Mouse (Mus musculus): ENCODE measurements around the gene Cmtm1. TPM values are rescaled to one million over a fixed set of nuclear protein-coding genes. Genes with fewer than 3 reads are reported as not detected.
"Not testable (repeated sequence)": the region's sequence is repeated elsewhere in the genome, so short reads cannot be mapped to it uniquely, and the experiment has no call there.

The Cmtm1 gene
- polyA plus RNA-seq, 1 experiment from 2014 or later: not detected

DNA sequence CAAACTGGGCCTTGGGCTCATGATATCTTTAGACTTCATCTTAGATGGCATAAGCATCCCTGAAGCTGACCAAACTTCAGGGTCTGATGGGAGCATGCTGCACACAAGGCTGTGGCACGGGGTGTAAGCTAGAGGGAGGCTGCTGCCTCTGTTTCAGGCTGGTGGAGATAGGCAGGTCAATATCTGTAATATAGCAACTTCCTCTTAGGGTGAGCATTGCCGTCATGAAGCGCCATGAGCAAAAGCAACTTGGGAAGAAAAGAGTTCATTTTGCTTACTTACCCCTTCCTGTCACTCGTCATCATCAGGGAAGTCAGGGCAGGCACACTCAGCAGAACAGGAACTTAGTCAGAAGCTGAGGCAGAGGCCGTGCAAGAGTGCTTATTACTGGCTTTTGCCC is 23.8 kb upstream of the Cmtm1 start:
- 63% methylated on average over 5 of the region's 5 CpGs for WGBS
- no peaks in the 10 kb centered on the region for H3K27me3 ChIP-seq (replicated peaks; ENCODE audit: control insufficient read depth, insufficient read depth, low read length)
- no peak for TF ChIP-seq CTCF (IDR thresholded peaks at IDR 0.05; ENCODE audit: low read depth)
- no peak overlapping the region for H3K9ac ChIP-seq (ENCODE audit: low read depth, low read length)
- H3K36me3 ChIP-seq (ENCODE audit: control insufficient read depth, insufficient read depth): no peaks in the 10 kb centered on the region
- no peak overlapping the region for H3K4me2 ChIP-seq (replicated peaks; ENCODE audit: low read depth)
- no peak overlapping the region for H3K4me3 ChIP-seq (ENCODE audit: low read depth, low read length)
- H3K4me1 ChIP-seq (replicated peaks; ENCODE audit: control insufficient read depth, insufficient read depth, low read length): no peaks in the 10 kb centered on the region
- no peak overlapping the region for H3K27ac ChIP-seq (ENCODE audit: low read depth, low read length)
- no peak for ATAC-seq
- H3K9me3 ChIP-seq (ENCODE audit: control insufficient read depth): no peaks in the 10 kb centered on the region

DNA sequence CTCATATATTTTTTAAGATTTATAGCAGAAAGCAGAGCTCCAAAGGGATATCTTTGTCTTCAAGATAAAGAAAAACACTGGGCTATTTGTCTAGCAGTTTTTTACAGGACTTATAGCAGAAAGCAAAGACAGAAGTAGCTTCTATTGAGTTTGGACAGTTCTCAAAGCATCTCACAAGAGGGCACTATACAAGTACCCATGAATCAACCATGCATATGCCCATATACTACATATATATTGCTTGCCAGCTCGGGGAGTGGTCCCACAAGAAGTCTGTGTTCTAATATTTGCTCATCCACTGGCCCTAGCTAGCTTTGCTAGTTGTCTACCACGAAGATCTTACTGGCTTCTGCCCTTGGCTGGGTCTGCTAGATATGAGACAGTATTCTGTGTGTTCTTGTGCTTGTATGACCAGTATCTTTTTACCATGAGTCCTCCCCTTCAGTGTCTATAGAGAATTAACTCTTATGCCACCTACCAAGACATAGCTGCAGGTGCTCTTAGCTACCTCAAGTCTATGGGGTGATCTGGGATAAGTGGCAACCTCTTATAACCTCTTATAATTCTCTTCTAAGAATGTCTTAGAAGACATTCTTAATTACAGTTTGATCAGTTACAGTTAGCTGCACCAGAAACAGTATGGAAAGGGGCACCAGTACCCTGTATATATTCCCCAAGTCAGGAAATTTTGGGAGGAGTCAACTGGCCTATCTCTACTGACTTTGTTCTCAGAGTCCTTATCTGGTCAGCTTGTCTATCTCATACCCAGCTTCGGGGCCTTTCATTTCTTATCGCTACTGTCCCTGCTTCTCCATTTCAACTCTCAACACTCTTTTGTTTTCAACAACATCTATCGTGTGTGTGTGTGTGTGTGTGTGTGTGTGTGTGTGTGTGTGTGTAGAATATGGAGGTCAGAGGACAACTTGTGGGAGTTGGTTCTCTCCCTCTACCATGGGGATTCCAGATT is 23.0 kb upstream of the Cmtm1 start:
- Histone ChIP-seq H3K36me3 (ENCODE audit: control insufficient read depth, insufficient read depth) (no peaks in the 10 kb centered on the region), H3K4me1 (replicated peaks; ENCODE audit: control insufficient read depth, insufficient read depth, low read length) (no peaks in the 10 kb centered on the region), H3K4me3 (ENCODE audit: low read depth, low read length) (no peak overlapping the region), H3K27ac (ENCODE audit: low read depth, low read length) (no peak overlapping the region), H3K27me3 (replicated peaks; ENCODE audit: control insufficient read depth, insufficient read depth, low read length) (no peaks in the 10 kb centered on the region), H3K9ac (ENCODE audit: low read depth, low read length) (no peak overlapping the region), H3K9me3 (ENCODE audit: control insufficient read depth) (no peaks in the 10 kb centered on the region), H3K4me2 (replicated peaks; ENCODE audit: low read depth) (no peak overlapping the region)
- TF ChIP-seq CTCF (IDR thresholded peaks at IDR 0.05; ENCODE audit: low read depth): peak; percentile 35; the same call in 1 of the 2 replicates
- no peak for ATAC-seq
- 68% methylated on average over 5 of the region's 5 CpGs for WGBS

DNA sequence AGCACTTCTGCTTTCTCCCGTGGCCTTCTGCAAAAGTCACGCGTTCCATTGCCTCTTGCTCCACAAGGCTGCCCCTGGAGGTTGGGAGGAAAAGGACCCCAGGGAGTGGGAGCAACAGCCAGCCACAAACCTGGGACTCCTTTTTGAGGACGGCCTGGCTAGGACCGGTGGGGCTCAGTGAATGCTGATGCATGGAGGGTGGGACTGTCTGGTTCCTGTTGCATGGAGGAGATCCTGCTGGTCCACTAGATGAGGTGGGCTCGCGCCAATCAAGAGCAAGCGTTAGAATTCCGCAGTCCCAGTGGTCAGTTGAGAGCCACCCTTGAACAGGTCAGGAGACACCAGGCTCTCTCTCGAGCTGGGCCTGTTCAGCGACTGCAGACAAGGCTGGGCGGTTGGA is 12.0 kb upstream of the Cmtm1 start, which contains the start of gene Cmtm2b:
Cmtm2b (plus strand) TSS at position 301 of the 400 bp plus-strand sequence.
- not testable (repeated sequence) for H3K9me3 ChIP-seq (ENCODE audit: control insufficient read depth); H3K27me3 ChIP-seq (replicated peaks; ENCODE audit: control insufficient read depth, insufficient read depth, low read length); H3K4me3 ChIP-seq (ENCODE audit: low read depth, low read length); H3K36me3 ChIP-seq (ENCODE audit: control insufficient read depth, insufficient read depth); H3K27ac ChIP-seq (ENCODE audit: low read depth, low read length); ATAC-seq; H3K4me2 ChIP-seq (replicated peaks; ENCODE audit: low read depth); H3K9ac ChIP-seq (ENCODE audit: low read depth, low read length); H3K4me1 ChIP-seq (replicated peaks; ENCODE audit: control insufficient read depth, insufficient read depth, low read length)
- 85% methylated on average over 12 of the region's 12 CpGs for WGBS

DNA sequence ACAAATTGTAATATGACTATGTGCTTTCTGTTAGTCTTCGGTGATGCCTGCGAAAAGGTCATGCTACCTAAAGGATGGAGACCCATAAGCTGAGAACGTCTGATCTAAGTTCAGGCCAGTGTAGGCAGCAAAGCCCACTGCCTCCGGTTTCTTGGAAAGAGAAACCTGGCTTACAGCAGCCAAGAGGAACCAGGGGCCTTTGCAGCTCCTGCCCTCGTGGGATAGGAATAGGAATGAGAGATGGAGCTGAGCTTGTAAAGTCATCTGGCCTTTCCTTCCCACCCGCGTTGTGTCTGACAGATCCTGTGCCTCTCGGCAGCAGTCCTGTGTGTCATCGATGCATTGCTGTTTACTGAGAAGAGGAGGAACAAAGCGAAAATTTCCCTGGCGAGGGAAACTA is 11.3 kb upstream of the Cmtm1 start, which contains the start of gene Gm11020:
Gm11020 (plus strand) TSS at position 301 of the 400 bp plus-strand sequence.
- H3K27ac ChIP-seq (ENCODE audit: low read depth, low read length); H3K9ac ChIP-seq (ENCODE audit: low read depth, low read length); H3K27me3 ChIP-seq (replicated peaks; ENCODE audit: control insufficient read depth, insufficient read depth, low read length); H3K4me3 ChIP-seq (ENCODE audit: low read depth, low read length); ATAC-seq; H3K4me2 ChIP-seq (replicated peaks; ENCODE audit: low read depth); H3K4me1 ChIP-seq (replicated peaks; ENCODE audit: control insufficient read depth, insufficient read depth, low read length); H3K9me3 ChIP-seq (ENCODE audit: control insufficient read depth); H3K36me3 ChIP-seq (ENCODE audit: control insufficient read depth, insufficient read depth): not testable (repeated sequence)
- 75% methylated on average over 7 of the region's 11 CpGs for whole genome bisulfite sequencing

DNA sequence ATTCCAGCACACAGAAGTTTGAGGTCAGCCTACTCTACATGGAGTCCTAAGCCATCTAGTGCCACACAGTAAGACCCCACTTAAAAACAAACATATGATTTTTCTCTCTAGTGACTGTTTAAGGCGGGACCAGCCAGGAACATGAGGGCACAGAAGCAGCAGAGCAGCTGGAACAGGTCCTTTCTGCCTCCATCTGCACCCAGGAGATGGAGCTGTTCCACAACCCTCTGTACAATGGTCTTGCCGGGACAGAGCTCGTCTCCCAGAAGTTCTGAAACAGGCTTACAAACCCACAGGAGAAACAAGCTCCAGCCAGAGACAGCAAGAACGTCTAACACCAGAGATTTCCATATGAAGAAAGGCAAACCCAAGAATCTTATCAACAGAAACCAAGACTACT is 3.4 kb upstream of the Cmtm1 start:
- Histone ChIP-seq H3K4me3 (ENCODE audit: low read depth, low read length) (no peak overlapping the region), H3K4me1 (replicated peaks; ENCODE audit: control insufficient read depth, insufficient read depth, low read length) (no peaks in the 10 kb centered on the region), H3K9ac (ENCODE audit: low read depth, low read length) (no peak overlapping the region), H3K4me2 (replicated peaks; ENCODE audit: low read depth) (no peak overlapping the region), H3K36me3 (ENCODE audit: control insufficient read depth, insufficient read depth) (no peaks in the 10 kb centered on the region), H3K27me3 (replicated peaks; ENCODE audit: control insufficient read depth, insufficient read depth, low read length) (no peaks in the 10 kb centered on the region), H3K9me3 (ENCODE audit: control insufficient read depth) (no peaks in the 10 kb centered on the region), H3K27ac (ENCODE audit: low read depth, low read length) (no peak overlapping the region)
- TF ChIP-seq CTCF (IDR thresholded peaks at IDR 0.05; ENCODE audit: low read depth): peak; percentile 61
- 53% methylated on average over 4 of the region's 4 CpGs for WGBS
- no peak for ATAC-seq

DNA sequence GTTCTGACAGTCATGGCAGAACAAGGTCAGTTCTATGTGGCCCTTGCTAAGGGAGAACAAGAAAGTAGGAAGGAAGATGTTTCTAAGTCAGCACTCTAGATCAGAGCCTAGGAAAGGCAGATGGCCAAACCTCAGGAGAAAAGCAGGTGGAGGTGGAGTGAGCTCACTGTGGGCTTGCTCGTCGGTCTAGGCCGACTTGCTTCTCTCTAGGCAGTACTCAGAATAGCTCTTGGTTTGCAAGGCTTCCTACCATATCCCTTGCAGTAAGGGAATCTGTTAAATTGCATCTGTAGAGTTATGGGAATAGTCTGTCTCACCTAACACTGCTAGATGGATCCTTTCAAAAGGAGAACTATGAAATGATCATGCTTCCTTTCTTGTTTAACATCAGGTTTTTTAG is 2.1 kb upstream of the Cmtm1 start:
- not testable (repeated sequence) for H3K36me3 ChIP-seq (ENCODE audit: control insufficient read depth, insufficient read depth); H3K4me1 ChIP-seq (replicated peaks; ENCODE audit: control insufficient read depth, insufficient read depth, low read length); H3K9ac ChIP-seq (ENCODE audit: low read depth, low read length); H3K4me3 ChIP-seq (ENCODE audit: low read depth, low read length); ATAC-seq; H3K27me3 ChIP-seq (replicated peaks; ENCODE audit: control insufficient read depth, insufficient read depth, low read length); H3K27ac ChIP-seq (ENCODE audit: low read depth, low read length); H3K9me3 ChIP-seq (ENCODE audit: control insufficient read depth); H3K4me2 ChIP-seq (replicated peaks; ENCODE audit: low read depth)
- WGBS: 92% methylated on average over 3 of the region's 3 CpGs

DNA sequence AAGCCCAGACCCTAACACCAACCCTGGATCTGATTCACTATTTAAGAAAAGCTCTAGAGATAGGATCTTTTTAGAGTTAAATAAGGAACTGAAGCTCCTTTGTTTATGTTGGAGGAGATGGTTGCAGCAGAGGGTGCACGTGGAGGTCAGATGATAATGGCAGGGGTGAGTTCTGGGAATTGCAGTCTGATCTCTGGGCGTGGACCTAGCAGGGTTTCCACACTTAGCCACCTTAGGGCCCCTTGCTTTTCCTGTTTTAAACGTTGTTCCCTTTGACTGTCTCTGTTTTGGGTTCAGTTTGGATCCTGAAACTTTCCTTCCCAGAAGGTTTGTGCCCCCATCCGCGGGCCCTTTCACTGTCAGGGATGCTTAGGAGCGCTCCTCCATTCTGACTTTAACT is 1.6 kb downstream of the Cmtm1 start:
- H3K9me3 ChIP-seq (ENCODE audit: control insufficient read depth); H3K4me3 ChIP-seq (ENCODE audit: low read depth, low read length); H3K36me3 ChIP-seq (ENCODE audit: control insufficient read depth, insufficient read depth); H3K4me1 ChIP-seq (replicated peaks; ENCODE audit: control insufficient read depth, insufficient read depth, low read length); H3K9ac ChIP-seq (ENCODE audit: low read depth, low read length); H3K27ac ChIP-seq (ENCODE audit: low read depth, low read length); H3K4me2 ChIP-seq (replicated peaks; ENCODE audit: low read depth); H3K27me3 ChIP-seq (replicated peaks; ENCODE audit: control insufficient read depth, insufficient read depth, low read length): not testable (repeated sequence)
- 29% methylated on average over 6 of the region's 6 CpGs for WGBS
- ATAC-seq: 0 out of 2 replicates have a peak, but pooled peaks have one; percentile 31
